Mouse (Mus musculus) forebrain, embryonic 14.5 days (tissue): ENCODE measurements around the gene Syngr2. TPM values are rescaled to one million over a fixed set of nuclear protein-coding genes. Genes with fewer than 3 reads are reported as not detected.
"Not testable (repeated sequence)": the region's sequence is repeated elsewhere in the genome, so short reads cannot be mapped to it uniquely, and the experiment has no call there.

Experiments used
- ATAC-seq: fragments of 200-750 bp; cut with Nextera tagmentation; 2 replicates; pipeline ENCODE4 v1.8.0; 2017; ENCODE audit warnings: mild to moderate bottlenecking, moderate library complexity
- DNase-seq: peaks from one replicate; pipeline ENCODE4 v3.0.0-alpha.2; 2015; ENCODE audit warnings: low spot score
- H3K27ac ChIP-seq: fragments of 300-500 bp; sonication (generic); 2 replicates; pipeline ENCODE4 v1.5.1; 2014; ENCODE audit warnings: low read depth, mild to moderate bottlenecking, control low read depth, low read length, moderate library complexity
- H3K27me3 ChIP-seq: fragments of 300-500 bp; sonication (generic); replicated peaks from 2 replicates; pipeline ENCODE4 v1.6.1; 2014; ENCODE audit warnings: low read length, control low read depth, mixed read lengths; ENCODE audit not compliant: control insufficient read depth, insufficient read depth
- H3K36me3 ChIP-seq: fragments of 300-500 bp; sonication (generic); 2 replicates; pipeline ENCODE4 v1.6.1; 2014; ENCODE audit warnings: low read length, control low read depth; ENCODE audit not compliant: control insufficient read depth, insufficient read depth
- H3K4me1 ChIP-seq: fragments of 300-500 bp; sonication (generic); 2 replicates; pipeline ENCODE4 v1.6.1; 2014; ENCODE audit warnings: antibody characterized with exemption, low read length, control low read depth; ENCODE audit not compliant: control insufficient read depth, insufficient read depth
- H3K4me2 ChIP-seq: fragments of 300-500 bp; sonication (generic); 2 replicates; pipeline ENCODE4 v1.6.1; 2014; ENCODE audit warnings: mild to moderate bottlenecking, control low read depth, low read length
- H3K4me3 ChIP-seq: fragments of 300-500 bp; sonication (generic); 2 replicates; pipeline ENCODE4 v1.5.1; 2014; ENCODE audit warnings: low read depth, low read length, control low read depth
- H3K9ac ChIP-seq: fragments of 300-500 bp; sonication (generic); 2 replicates; pipeline ENCODE4 v1.6.1; 2014; ENCODE audit warnings: mild to moderate bottlenecking, low read length, control low read depth, moderate library complexity
- H3K9me3 ChIP-seq: fragments of 300-500 bp; sonication (generic); replicated peaks from 2 replicates; pipeline ENCODE4 v1.6.1; 2016; ENCODE audit warnings: low read length, control low read depth, mixed read lengths; ENCODE audit not compliant: control insufficient read depth
- WGBS: fragments of 180-500 bp; shearing (Covaris S2); extraction: QIAGEN DNeasy Blood & Tissue Kit; methylation state at CpG from one replicate; pipeline ENCODE4 v1.1.7; 2014; 5-methylcytosine and 5-hydroxymethylcytosine counted together
- polyA plus RNA-seq: library from polyadenylated mRNA; unstranded; fragments of >200 nt; fragmentation: Nextera tagmentation; extraction: Ambion mirVana; gene quantifications from 2 replicates; pipeline ENCODE4 v1.2.1, GENCODE M21; 2014

Syngr2 gene
- polyA plus RNA-seq, 1 experiment from 2014 or later, result 20.7 TPM

GRCm38 (mm10) chr11:117814704-117815366, 5.4 kb downstream of the Syngr2 start:
- no peak overlapping the region for H3K27ac ChIP-seq
- 91% methylated on average over 6 of the region's 6 CpGs for WGBS
- ATAC-seq, result no peak
- H3K4me3 ChIP-seq, result no peak overlapping the region
- H3K36me3 ChIP-seq, result peaks cover 49% of the 10 kb centered on the region
- no peak overlapping the region for H3K4me2 ChIP-seq
- no peak overlapping the region for H3K9ac ChIP-seq
- peaks cover 10% of the 10 kb centered on the region for H3K4me1 ChIP-seq
- H3K27me3 ChIP-seq, result no peaks in the 10 kb centered on the region
- H3K9me3 ChIP-seq, result no peaks in the 10 kb centered on the region
- DNase-seq, result no peak

DNA sequence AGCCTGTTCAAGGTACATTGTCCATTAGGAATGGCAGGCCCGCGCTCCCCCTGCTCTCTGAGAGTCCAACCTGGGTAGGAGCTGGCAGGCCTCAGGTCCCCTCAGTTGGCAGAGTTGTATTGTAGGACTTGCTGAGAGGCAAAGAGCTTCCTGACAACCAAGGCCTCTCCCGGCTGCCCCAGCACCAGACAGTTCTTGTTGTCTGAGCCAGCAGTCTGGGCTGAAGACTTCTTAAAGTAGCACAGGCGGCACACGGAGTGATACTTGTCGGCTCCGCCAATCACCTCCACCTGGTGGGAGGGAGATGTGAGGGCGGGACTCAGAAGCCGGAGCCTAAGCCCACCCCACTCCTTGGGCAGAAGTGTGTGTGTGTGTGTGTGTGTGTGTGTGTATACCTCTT, 6.4 kb downstream of the Syngr2 start:
- ATAC-seq, H3K27me3 ChIP-seq, H3K9me3 ChIP-seq, H3K4me1 ChIP-seq, H3K4me2 ChIP-seq, H3K27ac ChIP-seq, H3K4me3 ChIP-seq, DNase-seq, H3K9ac ChIP-seq: not testable (repeated sequence)
- WGBS, result 87% methylated on average over 9 of the region's 9 CpGs
- peaks cover 56% of the 10 kb centered on the region for H3K36me3 ChIP-seq

- Histone ChIP-seq H3K4me3 (no peak overlapping the region), H3K36me3 (peaks cover 62% of the 10 kb centered on the region), H3K9me3 (no peaks in the 10 kb centered on the region), H3K4me1 (no peaks in the 10 kb centered on the region), H3K9ac (no peak overlapping the region), H3K27me3 (no peaks in the 10 kb centered on the region), H3K4me2 (no peak overlapping the region), H3K27ac (no peak overlapping the region)
- no peak for ATAC-seq
- WGBS, result 88% methylated on average over 11 of the region's 13 CpGs
- no peak for DNase-seq
Measured at GRCm38 (mm10) chr11:117816389-117816996, 7.0 kb downstream of the Syngr2 start.

- Histone ChIP-seq H3K4me2 (no peak overlapping the region), H3K36me3 (peaks cover 57% of the 10 kb centered on the region), H3K27ac (no peak overlapping the region), H3K4me1 (peaks cover 2% of the 10 kb centered on the region; the same call in 1 of the 2 replicates), H3K9me3 (no peaks in the 10 kb centered on the region), H3K27me3 (no peaks in the 10 kb centered on the region), H3K9ac (no peak overlapping the region), H3K4me3 (no peak overlapping the region)
- 55% methylated on average over 8 of the region's 8 CpGs for whole genome bisulfite sequencing
- ATAC-seq, result no peak
- DNase-seq, result no peak
Measured at GRCm38 (mm10) chr11:117819095-117819494, 9.6 kb downstream of the Syngr2 start.

DNA sequence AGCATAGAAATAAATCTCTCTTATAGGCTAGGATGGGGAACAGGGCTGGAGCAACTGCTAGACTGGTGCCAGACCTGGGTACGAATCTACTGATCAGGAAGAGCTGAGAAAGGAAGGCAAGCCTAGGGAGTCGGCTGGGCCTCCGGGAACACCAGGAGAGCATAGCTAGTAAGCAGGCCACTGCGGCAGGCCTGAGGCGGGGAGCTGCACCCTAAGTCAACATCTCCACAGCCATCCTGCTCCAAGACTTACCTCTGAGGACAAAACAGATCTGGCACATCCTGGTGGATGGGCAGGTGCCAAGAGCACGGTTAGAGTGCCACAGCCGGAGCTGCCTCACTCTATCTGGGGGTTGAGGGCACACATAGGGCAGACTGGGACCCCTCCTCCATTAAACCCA, 10.7 kb downstream of the Syngr2 start:
- no peak overlapping the region for H3K4me3 ChIP-seq
- no peaks in the 10 kb centered on the region for H3K27me3 ChIP-seq
- 91% methylated on average over 7 of the region's 7 CpGs for WGBS
- ATAC-seq, result no peak
- H3K36me3 ChIP-seq, result peaks cover 46% of the 10 kb centered on the region
- no peak overlapping the region for H3K9ac ChIP-seq
- no peak overlapping the region for H3K4me2 ChIP-seq
- H3K9me3 ChIP-seq, result no peaks in the 10 kb centered on the region
- no peak overlapping the region for H3K27ac ChIP-seq
- H3K4me1 ChIP-seq, result peaks cover 11% of the 10 kb centered on the region
- DNase-seq, result no peak

- DNase-seq (no peak), ATAC-seq (no peak)
- H3K36me3 ChIP-seq, result peaks cover 33% of the 10 kb centered on the region
- H3K4me3 ChIP-seq, result no peak overlapping the region
- WGBS, result 90% methylated on average over 9 of the region's 9 CpGs
- H3K27ac ChIP-seq, result no peak overlapping the region
- H3K9me3 ChIP-seq, result no peaks in the 10 kb centered on the region
- no peak overlapping the region for H3K4me2 ChIP-seq
- H3K4me1 ChIP-seq, result peaks cover 12% of the 10 kb centered on the region
- H3K27me3 ChIP-seq, result no peaks in the 10 kb centered on the region
- H3K9ac ChIP-seq, result no peak overlapping the region
Measured at GRCm38 (mm10) chr11:117821868-117822267, 12.4 kb downstream of the Syngr2 start.

- 81% methylated on average over 7 of the region's 7 CpGs for WGBS
- Histone ChIP-seq H3K36me3 (peaks cover 28% of the 10 kb centered on the region; the same call in 1 of the 2 replicates), H3K4me1 (peaks cover 16% of the 10 kb centered on the region), H3K4me2 (no peak overlapping the region), H3K4me3 (no peak overlapping the region), H3K27ac (no peak overlapping the region), H3K9me3 (no peaks in the 10 kb centered on the region), H3K27me3 (no peaks in the 10 kb centered on the region), H3K9ac (no peak overlapping the region)
- DNase-seq (no peak), ATAC-seq (no peak)
Measured at GRCm38 (mm10) chr11:117822728-117823241, 13.3 kb downstream of the Syngr2 start.

GRCm38 (mm10) chr11:117823411-117823810, 13.9 kb downstream of the Syngr2 start:
- Histone ChIP-seq H3K9ac (no peak overlapping the region), H3K9me3 (no peaks in the 10 kb centered on the region), H3K27me3 (no peaks in the 10 kb centered on the region), H3K4me3 (no peak overlapping the region), H3K27ac (no peak overlapping the region), H3K4me1 (peaks cover 20% of the 10 kb centered on the region), H3K36me3 (peaks cover 28% of the 10 kb centered on the region; the same call in 1 of the 2 replicates), H3K4me2 (no peak overlapping the region)
- WGBS, result 90% methylated on average over 6 of the region's 6 CpGs
- DNase-seq, result no peak
- ATAC-seq, result no peak
